Mouse (Mus musculus) left cerebral cortex, postnatal 36 days (tissue): ENCODE measurements around the gene Ppp1r3e. TPM values are rescaled to one million over a fixed set of nuclear protein-coding genes. Genes with fewer than 3 reads are reported as not detected.

ENCODE experiments used
- DNase-seq, 2 experiments: peaks; one replicate each; pipeline ENCODE4 v3.0.0; 2021 to 2022; ENCODE audit warnings: low spot score in 2 of 2, mixed read lengths in 1 of 2
- intact Hi-C: fragments of 180-260 bp; cut with DNase I; formaldehyde crosslinking; loops from one replicate; pipeline ENCODE4 v1.15.1; 2025
- total RNA-seq, 2 experiments: library from RNA; stranded (reverse); gene quantifications; 2 replicates each; pipeline ENCODE4 v1.2.3; 2021

Gene Ppp1r3e
- 10 to 100 TPM; 15.2 to 17.2 TPM for total RNA-seq

- intact Hi-C loops = no loop called here
- peak; percentile 76 to 81 for DNase-seq
Measured at GRCm38 (mm10) chr14:54877048-54877715, at the start of gene Ppp1r3e. TSS of gene Ppp1r3e (minus strand) at chr14:54877550.

- no peak for DNase-seq
Measured at GRCm38 (mm10) chr14:54926401-54927158, 49.2 kb upstream of the Ppp1r3e start.

GRCm38 (mm10) chr14:54925349-54926342 lies 48.3 kb upstream of the Ppp1r3e start, which contains the start of gene Efs:
TSS of gene Efs (minus strand) at chr14:54926126.
- intact Hi-C loops = no loop called here
- peak; percentile 40 to 44 for DNase-seq

More at GRCm38 (mm10) chr14:54926401-54927158, 49.2 kb upstream of the Ppp1r3e start:
- intact Hi-C loops = no loop called here

GRCm38 (mm10) chr14:54924641-54925348 lies 47.4 kb upstream of the Ppp1r3e start:
- DNase-seq = no peak
- intact Hi-C loops = no loop called here

DNA sequence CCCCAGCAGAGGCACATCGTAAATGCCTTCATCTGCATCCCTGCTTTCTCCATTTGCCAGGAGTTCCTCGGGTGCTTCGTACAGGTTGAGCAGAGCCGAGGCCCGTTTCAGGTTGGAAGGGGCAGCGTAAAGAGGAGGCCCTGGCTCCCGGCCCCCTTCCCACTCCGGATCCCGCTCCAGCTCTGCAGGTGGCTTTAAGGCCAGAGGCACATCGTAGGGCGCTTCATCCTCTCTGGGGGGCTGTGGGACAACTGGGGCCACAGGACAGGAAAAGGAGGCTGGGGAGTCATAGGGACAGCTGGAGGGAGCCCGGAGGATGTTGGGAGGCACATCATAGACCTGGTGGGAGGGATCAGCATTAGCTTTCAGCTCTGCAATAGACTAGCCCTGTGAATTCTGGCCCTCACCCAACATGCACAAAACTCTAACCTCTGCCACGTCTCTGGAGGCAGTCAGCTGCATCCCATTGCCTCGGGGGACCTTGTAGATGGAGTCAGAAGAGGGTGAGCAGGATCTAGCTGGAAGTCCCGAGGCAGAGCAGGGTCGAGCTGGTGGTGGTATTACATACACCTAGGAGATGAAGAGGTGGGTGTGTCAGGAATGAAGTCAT lies 42.8 kb upstream of the Ppp1r3e start:
- no peak for DNase-seq
- intact Hi-C loops = no loop called here

DNA sequence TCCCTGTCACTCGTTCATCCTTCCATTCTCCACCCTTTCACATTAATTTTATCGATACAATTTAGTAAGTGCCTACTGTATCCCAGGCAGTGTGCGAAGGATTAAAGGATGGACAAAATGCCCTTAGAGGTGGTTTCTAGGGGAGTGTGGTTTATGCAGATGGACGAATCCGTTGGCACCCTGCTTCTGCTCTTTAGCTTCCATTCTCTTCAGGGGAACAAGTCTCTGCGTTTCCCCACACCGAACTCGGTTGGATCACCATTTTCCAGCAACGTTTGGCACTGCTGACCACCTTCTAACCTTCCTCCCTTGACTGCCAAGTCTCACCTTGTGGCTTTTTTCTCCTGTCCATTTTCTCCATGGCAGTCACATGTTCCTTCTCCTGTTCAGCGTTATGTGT lies 36.0 kb upstream of the Ppp1r3e start:
- DNase-seq = no peak
- intact Hi-C loops = loop anchor here (1.0 kb wide), 1 partner anchor 102 kb away; the partner anchor contains the start of gene Ngdn

GRCm38 (mm10) chr14:54912886-54913285 lies 35.5 kb upstream of the Ppp1r3e start, which contains the start of gene Slc22a17:
TSS of gene Slc22a17 (minus strand) at chr14:54913132.
- DNase-seq = peak; percentile 81 to 84
- intact Hi-C loops = loop anchor here (1.0 kb wide), 1 partner anchor 102 kb away; the partner anchor contains the start of gene Ngdn

GRCm38 (mm10) chr14:54912109-54912850 lies 34.9 kb upstream of the Ppp1r3e start:
- intact Hi-C loops = no loop called here
- no peak for DNase-seq

DNA sequence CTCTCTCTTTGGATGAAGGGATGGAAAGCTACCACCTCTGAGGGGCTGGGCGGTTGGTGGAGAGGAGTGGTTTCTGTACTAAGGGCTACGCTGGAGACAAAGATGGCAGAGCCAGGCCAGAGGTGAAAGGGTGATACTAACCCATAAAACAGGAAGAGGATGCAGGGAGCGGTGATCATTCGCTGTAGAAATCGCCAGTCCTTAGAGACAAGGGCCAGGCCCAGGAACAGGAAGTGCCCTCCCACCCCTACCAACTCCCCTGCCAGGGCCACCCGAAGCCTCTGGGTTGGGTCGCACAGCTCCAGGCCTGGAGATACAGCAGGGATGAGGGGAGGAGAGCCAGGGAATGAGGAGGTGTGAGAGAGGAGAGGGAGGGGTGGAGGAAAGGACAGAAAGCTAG lies 31.3 kb upstream of the Ppp1r3e start:
- intact Hi-C loops = no loop called here
- DNase-seq = no peak

DNA sequence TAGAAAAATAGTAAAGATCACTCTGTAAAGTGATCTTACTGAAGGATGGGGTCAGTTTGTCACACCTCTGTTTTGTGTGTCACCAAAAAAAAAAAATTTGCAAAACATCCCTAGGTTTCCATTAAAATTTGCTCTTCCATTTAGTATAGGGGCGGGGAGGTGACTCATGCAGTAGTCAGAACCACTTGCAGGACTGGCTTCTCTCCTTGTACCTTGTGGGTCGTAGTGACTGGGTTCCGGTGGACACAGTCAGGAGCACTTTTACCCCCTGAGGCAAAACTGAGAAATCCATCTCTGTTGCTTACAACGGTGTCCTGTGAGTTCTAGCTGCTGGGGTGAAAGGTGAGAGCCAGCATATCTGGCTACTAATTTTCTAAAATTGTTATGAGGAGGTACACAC lies 26.3 kb upstream of the Ppp1r3e start:
- intact Hi-C loops = no loop called here
- DNase-seq = no peak

DNA sequence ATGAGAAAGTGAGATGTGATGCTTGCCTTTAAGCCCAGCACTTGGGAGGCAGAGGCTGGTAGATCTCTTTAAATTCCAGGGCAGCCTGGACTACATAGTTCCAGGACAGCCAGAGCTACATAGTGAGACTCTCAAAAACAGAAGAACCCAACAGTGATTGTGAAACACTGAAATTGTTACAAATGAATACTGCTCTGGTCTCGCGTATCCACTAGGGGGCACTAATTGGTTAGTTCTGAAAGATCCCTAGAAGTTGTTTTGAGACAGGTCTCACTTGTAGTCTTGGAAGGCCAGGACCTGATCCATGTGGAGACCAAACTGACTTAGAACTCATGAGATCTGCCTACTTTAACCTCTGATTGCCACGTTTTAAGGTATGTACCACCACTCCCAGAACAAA lies 23.0 kb upstream of the Ppp1r3e start:
- peak; percentile 42 to 70 for DNase-seq
- intact Hi-C loops = loop anchor here (1.0 to 2.0 kb wide), 2 partner anchors 38 to 115 kb away; partner anchors contain the start of gene Ngdn

- intact Hi-C loops = loop anchor here (5.0 kb wide), 1 partner anchor 195 kb away; the partner anchor contains the start of genes Thtpa and Zfhx2
Measured at GRCm38 (mm10) chr14:54897445-54897844, 20.1 kb upstream of the Ppp1r3e start.

DNA sequence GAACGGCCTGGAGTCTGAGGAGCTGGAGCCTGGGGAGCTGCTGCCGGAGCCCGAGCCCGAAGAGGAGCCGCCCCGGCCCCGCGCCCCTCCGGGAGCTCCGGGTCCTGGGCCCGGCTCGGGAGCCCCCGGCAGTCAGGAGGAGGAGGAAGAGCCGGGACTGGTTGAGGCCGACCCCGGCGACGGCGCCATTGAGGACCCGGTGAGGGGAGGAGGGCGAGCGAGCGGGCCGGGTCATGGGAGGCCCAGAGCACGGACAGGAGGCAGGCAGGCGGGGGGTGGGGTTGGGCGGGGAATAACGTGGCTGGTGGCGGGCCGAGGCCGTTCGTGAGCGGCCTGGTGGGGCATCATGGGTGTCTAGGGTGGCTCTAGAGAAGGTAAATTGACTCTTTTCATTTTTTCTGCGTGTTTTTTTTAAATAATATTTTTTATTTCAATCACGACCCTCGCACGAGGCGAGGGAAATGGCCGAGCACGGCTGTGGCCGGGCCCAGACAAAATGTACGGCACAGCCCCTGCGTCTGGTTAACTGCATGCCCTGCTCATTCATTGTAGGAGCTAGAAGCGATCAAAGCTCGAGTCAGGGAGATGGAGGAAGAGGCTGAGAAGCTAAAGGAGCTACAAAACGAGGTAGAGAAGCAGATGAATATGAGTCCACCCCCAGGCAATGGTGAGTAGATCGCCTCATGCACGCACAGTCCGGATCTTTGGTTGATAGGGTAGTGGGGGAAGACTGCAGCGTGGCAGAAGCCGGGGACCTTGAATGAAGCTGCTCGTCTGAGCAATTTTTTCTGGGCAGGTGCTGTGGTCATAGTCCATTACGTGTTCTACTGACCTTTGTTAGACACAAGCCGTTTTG lies 17.2 kb upstream of the Ppp1r3e start:
- intact Hi-C loops = loop anchor here (5.0 kb wide), 1 partner anchor 198 kb away; the partner anchor contains the start of genes Thtpa and Zfhx2
- peak; percentile 64 to 70 for DNase-seq

More at GRCm38 (mm10) chr14:54897445-54897844, 20.1 kb upstream of the Ppp1r3e start:
- DNase-seq = no peak

GRCm38 (mm10) chr14:54893651-54894181 lies 16.4 kb upstream of the Ppp1r3e start:
- intact Hi-C loops = no loop called here

GRCm38 (mm10) chr14:54892200-54892599 lies 14.8 kb upstream of the Ppp1r3e start, which contains the start of gene Pabpn1:
TSS of gene Pabpn1 (plus strand) at chr14:54892500.
- intact Hi-C loops = no loop called here
- no peak for DNase-seq

More at GRCm38 (mm10) chr14:54893651-54894181, 16.4 kb upstream of the Ppp1r3e start:
- peak; percentile 97 to 98 for DNase-seq

DNA sequence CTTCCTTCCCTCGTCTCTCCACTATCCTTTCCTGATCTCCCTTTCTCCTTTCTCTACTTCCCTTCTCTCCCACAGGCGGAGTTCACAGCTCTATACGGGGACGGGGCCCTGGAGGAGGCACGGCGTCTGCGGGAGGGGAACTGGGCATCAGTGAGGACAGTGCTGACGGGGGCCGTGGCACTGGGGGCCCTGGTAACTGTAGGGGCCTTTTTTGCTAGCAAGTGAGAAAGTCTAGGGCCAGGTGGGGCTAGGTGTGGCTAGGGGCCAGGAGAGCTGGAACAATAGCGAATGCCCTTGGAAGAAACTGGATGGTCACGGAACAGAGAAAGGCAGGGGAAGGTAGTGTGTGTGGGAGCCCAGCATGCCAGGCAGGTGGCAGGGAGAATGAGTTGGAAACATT lies 8.0 kb upstream of the Ppp1r3e start:
- DNase-seq = no peak
- intact Hi-C loops = no loop called here
